Mouse (Mus musculus): ENCODE data around the gene Nacc2.

The Nacc2 gene

GRCm38 (mm10) chr2:26123079-26123648, at the start of gene Nacc2:
Nacc2 (minus strand) TSS chr2:26123220.
- DNase-seq, result no peak

- no peak for DNase-seq
Observed at GRCm38 (mm10) chr2:26172166-26172565, 49.1 kb upstream of the Nacc2 start.

- DNase-seq, result no peak
Observed at GRCm38 (mm10) chr2:26170376-26170775, 47.4 kb upstream of the Nacc2 start.

GRCm38 (mm10) chr2:26168843-26169579, 46.0 kb upstream of the Nacc2 start:
- peak in 1 of 2 experiments; percentile 26 for DNase-seq

DNA sequence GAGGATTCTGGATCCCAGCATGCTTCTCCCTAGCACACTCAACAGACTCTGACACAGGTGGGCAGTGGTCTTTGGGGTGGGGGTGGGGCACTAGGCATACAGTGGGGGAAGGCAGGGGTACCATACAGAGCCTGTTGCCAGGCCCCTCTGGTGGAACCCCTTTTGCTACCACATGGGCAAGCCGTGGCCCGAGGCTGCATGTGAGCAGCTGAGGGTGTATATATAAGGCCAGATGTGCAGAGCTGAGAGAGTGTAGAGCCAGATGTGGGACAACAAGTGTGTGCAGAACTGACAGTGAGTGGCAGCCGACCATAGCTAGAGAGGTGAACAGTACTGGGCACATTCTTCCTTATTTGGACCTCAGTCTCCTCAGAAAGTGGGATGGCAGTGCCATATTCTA, 43.9 kb upstream of the Nacc2 start:
- DNase-seq, result no peak

DNA sequence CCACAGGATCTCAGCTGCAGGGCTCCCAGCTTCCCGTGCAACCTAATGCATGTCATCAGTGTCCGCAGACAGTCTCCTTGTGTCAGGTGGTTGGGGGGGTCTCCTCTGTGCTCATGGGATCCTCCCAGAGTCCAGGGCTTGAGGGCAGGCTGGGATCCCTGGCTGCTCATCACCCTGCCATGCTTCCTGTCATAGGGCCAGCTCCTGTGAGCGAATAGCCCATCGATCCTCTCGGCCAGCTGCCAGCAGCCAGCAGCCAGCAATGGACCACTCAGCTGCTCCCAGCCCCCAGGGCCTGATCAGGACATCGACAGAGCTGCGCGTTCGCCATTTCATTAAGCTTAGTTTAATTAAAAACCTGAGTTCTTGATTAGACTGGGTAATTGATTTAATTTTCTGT, 35.0 kb upstream of the Nacc2 start:
- peak; percentile 83 to 89 for DNase-seq

GRCm38 (mm10) chr2:26156191-26156977, 33.4 kb upstream of the Nacc2 start:
- peak; percentile 94 to 97 for DNase-seq

GRCm38 (mm10) chr2:26155737-26156136, 32.7 kb upstream of the Nacc2 start:
- DNase-seq, result peak; percentile 64 to 69

GRCm38 (mm10) chr2:26154586-26154985, 31.6 kb upstream of the Nacc2 start:
- DNase-seq, result peak in 1 of 2 experiments; percentile 22

- peak; percentile 78 to 85 for DNase-seq
Observed at GRCm38 (mm10) chr2:26153909-26154340, 30.9 kb upstream of the Nacc2 start.

DNA sequence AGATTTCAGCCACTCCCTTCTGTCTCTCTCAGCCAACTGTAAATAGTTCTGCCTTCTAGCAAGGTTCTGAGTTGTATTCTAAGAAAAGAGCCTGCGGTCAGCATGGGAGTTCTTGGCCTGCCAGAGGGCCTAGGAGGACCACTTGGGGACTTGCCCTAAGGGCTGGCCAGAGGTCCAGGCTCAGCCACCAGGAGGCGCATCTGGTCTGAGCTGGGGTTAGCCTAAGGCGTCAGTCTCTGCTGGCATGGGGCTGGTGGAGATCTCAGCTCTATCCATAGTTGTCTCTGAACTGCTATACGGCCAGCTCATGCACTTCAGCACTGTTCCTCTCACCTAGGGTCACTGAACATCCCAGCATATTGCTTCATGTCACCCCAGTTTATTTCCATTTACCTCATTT, 30.3 kb upstream of the Nacc2 start:
- peak; percentile 81 for DNase-seq

DNA sequence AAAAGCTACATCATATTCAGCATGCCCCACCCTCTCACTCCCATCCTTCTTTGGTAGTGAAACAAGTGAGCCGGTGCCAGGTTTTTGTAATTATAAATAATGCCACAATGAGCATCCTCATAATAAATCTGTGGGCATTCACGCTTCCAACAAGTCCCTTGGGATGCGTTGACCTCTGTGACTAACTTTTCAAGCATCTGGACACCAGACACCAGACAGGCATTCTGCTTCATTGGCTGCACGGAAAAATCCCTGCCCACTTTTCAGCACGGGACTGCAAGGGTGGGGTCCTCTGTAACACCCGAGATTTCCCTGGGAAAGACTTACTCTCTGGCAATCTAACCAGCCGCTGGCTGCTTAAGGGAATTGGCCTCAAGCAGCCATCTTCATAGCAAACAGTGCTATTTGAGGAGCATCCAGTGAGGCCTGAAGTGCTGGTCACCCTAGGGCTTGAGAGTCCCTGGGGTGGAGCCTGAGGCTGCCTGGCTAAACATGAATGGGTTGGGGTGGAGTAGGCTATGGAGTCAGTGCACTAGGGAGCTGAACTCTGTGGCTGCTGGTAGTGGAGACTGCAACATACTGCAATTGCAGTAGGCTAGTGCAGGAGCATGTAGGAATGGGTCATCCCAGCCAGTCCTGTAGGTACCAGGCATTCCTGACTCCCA, 24.8 kb upstream of the Nacc2 start:
- DNase-seq, result peak; percentile 48 to 54

DNA sequence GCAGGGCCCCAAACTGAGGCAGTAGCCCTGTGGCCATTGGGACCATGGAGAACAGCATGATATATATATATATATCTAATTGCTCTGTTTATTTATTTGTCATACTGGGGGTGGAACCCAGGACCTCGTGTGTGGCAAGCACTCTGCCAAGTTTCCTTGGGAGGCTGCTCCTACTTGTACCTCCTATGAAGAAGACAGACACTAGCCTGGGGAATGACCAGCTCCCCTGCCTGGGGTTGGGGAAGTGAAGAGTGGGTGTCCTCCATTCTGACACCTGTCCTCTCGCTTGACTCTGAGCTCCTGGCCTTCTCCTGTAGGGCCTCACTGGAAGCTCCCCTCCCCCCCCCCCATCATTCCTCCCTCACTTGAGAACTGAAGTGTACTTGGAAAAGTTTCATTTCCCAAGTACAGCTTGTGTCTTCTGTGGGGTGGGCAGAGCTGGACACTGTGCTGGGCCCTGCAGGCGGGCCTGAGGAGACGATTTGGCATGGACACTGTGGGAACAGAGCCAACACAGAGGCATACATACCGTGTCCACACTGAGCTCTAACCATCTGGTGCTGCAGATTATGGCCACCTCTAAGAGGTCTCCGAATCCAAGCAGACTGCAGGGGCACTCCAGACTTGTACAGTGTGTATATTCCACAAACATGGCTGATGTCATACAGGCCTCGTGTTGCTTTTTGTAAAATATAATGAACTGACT, 23.5 kb upstream of the Nacc2 start:
- DNase-seq, result peak; percentile 92 to 95

DNA sequence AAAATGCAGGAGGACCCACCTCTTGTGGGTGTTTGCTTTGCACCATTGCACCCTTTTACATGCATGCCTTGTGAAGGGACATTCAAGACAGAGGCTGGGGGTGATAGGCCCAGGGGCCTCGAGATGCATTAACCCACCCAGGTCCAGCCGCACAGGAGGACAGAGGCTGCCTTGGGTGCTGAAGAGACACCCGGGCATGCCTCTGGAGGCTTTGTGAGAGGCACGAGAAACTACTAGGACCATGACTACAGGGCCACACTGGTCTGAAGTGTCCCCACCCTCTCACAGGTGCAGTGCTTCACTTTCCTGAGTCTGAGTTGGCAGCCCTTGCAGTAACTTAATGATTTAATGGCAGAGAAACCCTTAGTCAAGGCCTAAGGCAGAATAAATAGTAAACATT, 22.1 kb upstream of the Nacc2 start:
- DNase-seq, result no peak

GRCm38 (mm10) chr2:26144331-26144730, 21.3 kb upstream of the Nacc2 start:
- DNase-seq, result no peak

DNA sequence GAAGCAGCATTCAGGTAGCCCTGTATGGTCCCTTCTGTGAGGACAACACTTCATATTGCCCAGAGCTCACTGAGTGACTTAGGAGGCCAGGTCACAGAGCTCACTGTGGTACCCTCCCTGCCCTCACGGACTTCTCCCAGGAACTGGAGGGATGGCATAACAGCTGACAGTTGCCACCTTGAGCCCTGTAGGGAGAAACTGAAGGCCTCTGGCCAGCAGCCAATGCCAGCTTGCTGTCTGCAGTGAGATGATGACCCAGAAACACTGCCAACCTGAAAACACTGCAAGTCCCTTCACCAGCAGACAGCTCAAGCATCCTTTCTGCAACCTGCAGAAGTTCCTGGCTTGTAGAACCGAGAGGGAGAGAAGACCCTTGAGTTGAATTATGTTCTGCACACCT, 20.5 kb upstream of the Nacc2 start:
- DNase-seq, result peak; percentile 90 to 92

- no peak for DNase-seq
Observed at GRCm38 (mm10) chr2:26142986-26143385, 20.0 kb upstream of the Nacc2 start.

DNA sequence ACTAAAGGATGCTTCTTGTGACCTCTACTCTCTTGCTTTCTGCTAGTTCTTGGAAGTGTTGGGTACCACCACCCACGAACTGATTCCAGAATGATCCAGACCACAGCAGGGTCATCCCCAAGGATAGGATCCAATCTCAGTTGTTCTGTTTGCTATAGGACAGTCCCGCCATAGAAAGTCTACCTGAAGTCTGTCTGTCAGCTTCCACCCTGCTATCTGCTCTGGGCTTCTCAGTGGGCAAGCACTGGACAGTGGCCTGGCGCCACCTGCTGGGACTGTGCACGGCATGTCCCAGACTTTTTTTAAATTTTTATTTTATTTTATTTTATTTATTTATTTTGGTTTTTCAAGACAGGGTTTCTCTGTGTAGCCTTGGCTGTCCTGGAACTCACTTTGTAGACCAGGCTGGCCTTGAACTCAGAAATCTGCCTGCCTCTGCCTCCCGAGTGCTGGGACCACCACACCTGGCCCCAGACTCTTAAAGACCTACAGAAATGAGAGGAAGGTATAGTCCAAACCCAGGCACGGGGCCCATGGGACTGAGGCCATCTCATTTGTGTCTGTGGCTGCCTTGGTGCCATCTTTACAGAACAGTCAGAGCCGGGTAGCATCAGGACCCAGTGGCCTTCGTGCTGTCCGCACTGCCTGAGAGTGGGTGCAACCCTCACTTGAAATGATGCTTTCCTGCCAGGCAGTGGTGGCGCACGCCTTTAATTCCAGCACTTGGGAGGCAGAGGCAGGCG, 19.0 kb upstream of the Nacc2 start:
- DNase-seq, result peak; percentile 82

DNA sequence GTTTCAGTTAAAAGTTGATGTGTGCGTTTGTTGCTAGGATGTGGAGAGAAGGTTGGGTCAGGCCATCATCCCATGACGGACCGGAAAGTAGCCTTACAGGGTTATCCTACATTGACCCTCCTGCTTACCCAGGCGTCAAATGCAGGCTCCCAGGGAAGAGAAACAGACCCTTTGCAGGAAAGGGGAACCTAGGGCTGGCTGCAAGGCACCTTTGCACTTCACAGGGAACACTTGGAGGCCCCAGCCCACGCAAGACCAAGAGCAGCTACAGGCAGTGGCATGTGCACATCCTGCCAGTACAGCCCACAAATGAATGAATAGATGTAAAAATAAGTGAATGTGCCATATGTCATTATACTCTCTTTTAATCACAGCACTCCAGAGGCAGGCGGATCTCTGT, 17.9 kb upstream of the Nacc2 start:
- DNase-seq, result no peak

DNA sequence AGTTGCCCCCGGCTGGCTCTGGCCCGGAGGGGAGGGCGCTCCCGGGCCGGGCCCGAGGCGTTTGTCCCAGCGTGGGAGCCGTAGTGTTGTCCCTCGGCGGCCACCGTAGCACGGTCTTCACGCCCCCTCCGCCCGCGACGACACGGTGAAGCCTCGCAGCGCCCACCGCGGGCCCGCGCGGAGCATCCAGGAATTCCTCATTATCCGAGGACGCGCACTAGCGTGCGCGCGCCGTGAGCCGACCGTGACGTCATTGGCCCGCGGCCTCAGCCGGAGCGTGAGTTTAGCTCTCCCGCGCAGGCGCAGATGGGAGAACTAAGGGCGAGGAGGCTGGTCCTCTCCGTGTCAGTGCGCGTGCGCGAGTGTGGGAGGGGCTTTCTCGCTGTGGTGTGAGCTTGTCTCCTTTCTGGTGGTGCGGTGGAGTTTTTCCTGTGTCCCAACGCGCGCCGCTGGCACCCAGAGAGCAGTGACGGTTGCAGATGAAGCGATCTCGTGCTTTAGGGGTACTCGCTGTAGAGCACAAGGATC, 17.3 kb upstream of the Nacc2 start:
- peak; percentile 100 for DNase-seq

DNA sequence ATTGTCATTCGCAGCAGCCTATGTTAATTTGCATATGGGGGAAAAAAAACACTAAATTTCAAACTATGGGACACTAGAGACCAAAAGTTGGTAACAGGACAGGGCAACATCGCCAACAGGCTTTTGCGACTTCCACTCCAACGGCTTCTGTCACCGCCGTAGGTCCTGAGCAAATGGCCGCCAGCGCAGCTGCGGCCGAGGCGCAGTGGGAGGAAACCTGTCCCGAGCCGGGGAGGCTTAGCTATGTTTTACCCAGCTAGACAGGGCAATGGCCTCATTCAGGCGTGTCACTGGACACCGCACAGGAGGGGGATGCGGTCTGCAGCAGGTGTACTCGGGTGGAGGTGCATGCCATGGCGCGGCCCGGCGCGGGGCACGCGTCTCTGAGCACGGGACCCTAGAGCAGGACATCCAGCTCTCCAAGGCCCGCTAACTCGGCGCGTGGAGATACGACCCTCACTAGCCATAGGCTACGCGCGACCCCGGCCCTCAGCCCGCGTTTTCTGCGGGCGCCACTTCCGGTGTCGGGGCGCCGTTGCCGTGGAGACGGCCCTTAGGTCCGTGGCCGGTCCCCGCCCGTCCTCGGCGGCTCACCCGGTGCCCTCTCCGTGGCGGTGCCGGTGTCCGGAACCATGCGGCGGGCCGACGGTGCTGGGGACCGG, 16.7 kb upstream of the Nacc2 start:
- DNase-seq, result no peak

Data from cerebellum, postnatal 10 days (tissue).